Mouse (Mus musculus) kidney, embryonic 14.5 days (tissue): Measurements from ENCODE around the gene Depdc1b. TPM values are rescaled to one million over a fixed set of nuclear protein-coding genes. Genes with fewer than 3 reads are reported as not detected.

Source experiments
- ATAC-seq: fragments of 200-750 bp; cut with Nextera tagmentation; 2 replicates; pipeline ENCODE4 v1.8.0; 2017; ENCODE audit warnings: moderate number of reproducible peaks, mild to moderate bottlenecking, moderate TSS enrichment, moderate library complexity; ENCODE audit not compliant: low FRiP score, low TSS enrichment
- H3K27ac ChIP-seq: fragments of 300-500 bp; sonication (generic); 2 replicates; pipeline ENCODE4 v1.5.1; 2014; ENCODE audit warnings: low read depth, mild to moderate bottlenecking, low read length, moderate library complexity, mixed read lengths
- H3K27me3 ChIP-seq: fragments of 300-500 bp; sonication (generic); 2 replicates; pipeline ENCODE4 v1.6.1; 2014; ENCODE audit warnings: mild to moderate bottlenecking, low read length; ENCODE audit not compliant: control insufficient read depth, insufficient read depth
- H3K36me3 ChIP-seq: fragments of 300-500 bp; sonication (generic); 2 replicates; pipeline ENCODE4 v1.6.1; 2014; ENCODE audit warnings: low read length, mixed read lengths; ENCODE audit not compliant: control insufficient read depth, insufficient read depth
- H3K4me1 ChIP-seq: fragments of 300-500 bp; sonication (generic); 2 replicates; pipeline ENCODE4 v1.6.1; 2014; ENCODE audit warnings: low read length, mixed read lengths; ENCODE audit not compliant: control insufficient read depth, insufficient read depth
- H3K4me2 ChIP-seq: fragments of 300-500 bp; sonication (generic); replicated peaks from 2 replicates; pipeline ENCODE4 v1.6.1; 2014; ENCODE audit warnings: low read depth, mild to moderate bottlenecking, low read length
- H3K4me3 ChIP-seq: fragments of 300-500 bp; sonication (generic); 2 replicates; pipeline ENCODE4 v1.5.1; 2014; ENCODE audit warnings: mild to moderate bottlenecking, low read length
- H3K9ac ChIP-seq: fragments of 300-500 bp; sonication (generic); 2 replicates; pipeline ENCODE4 v1.6.1; 2014; ENCODE audit warnings: low read depth, mild to moderate bottlenecking, low read length, moderate library complexity
- H3K9me3 ChIP-seq: fragments of 300-500 bp; sonication (generic); 2 replicates; pipeline ENCODE4 v1.6.1; 2016; ENCODE audit warnings: low read length; ENCODE audit not compliant: control insufficient read depth
- WGBS: fragments of 180-500 bp; shearing (Covaris S2); extraction: QIAGEN DNeasy Blood & Tissue Kit; methylation state at CpG from one replicate; pipeline ENCODE4 v1.1.7; 2014; 5-methylcytosine and 5-hydroxymethylcytosine counted together
- polyA plus RNA-seq: library from polyadenylated mRNA; unstranded; fragments of >200 nt; fragmentation: Nextera tagmentation; extraction: Ambion mirVana; gene quantifications from 2 replicates; pipeline ENCODE4 v1.2.1, GENCODE M21; 2014

The Depdc1b gene
- polyA plus RNA-seq, 1 experiment from 2014 or later: 14.4 TPM

DNA sequence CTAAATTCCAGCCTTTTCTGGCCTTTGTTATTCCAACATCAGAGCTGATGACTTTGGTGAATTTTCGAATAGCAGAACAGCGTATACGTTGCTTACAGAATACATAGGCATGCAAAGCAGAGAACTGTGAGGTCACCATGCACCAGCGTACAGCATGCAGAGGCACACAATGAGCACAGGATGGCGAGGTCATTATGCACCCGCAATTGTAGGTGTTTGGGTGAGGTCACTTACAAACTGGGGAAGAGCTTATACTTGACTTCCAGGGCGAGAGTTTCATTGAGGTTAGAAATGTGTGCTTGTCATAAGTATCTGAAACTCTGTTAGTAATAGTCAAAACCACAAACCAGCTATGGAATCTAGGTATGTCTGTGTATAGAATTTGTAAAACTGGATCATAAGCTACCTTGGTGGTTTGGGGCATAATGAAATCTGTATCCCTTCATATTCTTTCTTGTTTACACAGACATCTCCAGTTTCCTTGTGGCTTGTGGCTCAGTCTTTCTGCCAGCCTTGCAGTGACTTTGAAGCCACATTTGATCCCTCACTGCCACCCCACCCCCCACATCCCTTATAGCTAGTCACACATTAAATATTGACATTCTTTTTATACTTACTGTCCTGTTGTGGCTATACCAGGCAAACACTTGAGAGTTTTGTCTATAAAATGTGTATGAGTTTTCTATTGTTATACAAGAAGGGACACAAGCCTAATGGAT, 13.0 kb upstream of the Depdc1b start:
- ATAC-seq: no peak
- Histone ChIP-seq H3K9ac (no peak overlapping the region), H3K9me3 (no peaks in the 10 kb centered on the region), H3K27me3 (no peaks in the 10 kb centered on the region), H3K36me3 (no peaks in the 10 kb centered on the region), H3K4me3 (no peak overlapping the region), H3K27ac (no peak overlapping the region), H3K4me1 (no peaks in the 10 kb centered on the region), H3K4me2 (no peak overlapping the region)
- 85% methylated on average over 7 of the region's 7 CpGs for WGBS

DNA sequence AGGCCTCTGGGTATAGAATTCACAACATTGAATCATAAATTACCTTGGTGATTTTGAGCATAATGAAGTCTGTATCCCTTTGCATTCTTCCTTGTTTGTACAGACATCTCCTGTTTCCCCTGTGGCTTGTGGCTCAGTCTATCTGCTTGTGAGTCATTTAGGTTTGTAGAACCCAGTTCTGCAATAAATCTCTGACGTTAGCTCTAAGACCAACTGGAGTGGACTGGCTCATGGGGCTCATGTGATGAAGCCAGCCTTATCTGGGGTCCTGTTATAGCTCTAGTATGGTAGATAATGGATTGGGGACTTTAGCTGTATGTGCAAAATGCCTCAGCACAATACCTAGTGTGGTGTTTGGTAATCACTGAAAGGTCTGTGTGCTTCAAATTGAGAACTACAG, 12.3 kb upstream of the Depdc1b start:
- Histone ChIP-seq H3K9ac (no peak overlapping the region), H3K27me3 (no peaks in the 10 kb centered on the region), H3K36me3 (no peaks in the 10 kb centered on the region), H3K4me1 (no peaks in the 10 kb centered on the region), H3K4me2 (no peak overlapping the region), H3K27ac (no peak overlapping the region), H3K9me3 (no peaks in the 10 kb centered on the region), H3K4me3 (no peak overlapping the region)
- ATAC-seq: no peak
- 41% methylated on average over 1 of the region's 1 CpGs for WGBS

DNA sequence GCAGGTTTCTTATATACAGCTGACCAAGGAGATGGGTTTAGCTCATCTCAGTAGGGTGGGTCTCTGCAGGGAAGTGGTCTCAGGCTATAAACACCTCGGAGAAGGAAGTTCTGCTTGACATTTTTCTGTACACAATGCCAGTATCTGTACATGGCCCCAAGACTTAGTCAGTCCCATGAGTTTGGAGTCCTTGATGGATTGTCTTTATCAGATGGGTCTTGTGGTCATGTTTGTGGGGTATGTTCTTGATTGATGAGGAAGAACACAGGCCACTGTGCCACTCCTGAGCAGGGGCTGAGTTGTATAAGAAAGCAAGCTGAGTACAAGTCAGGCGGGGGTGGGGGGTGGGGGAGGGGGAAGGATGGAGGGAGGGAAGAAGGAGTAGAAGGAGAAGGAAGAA, 11.5 kb upstream of the Depdc1b start:
- Histone ChIP-seq H3K9me3 (no peaks in the 10 kb centered on the region), H3K4me3 (no peak overlapping the region), H3K36me3 (no peaks in the 10 kb centered on the region), H3K27ac (no peak overlapping the region), H3K4me2 (no peak overlapping the region), H3K27me3 (no peaks in the 10 kb centered on the region), H3K9ac (no peak overlapping the region), H3K4me1 (no peaks in the 10 kb centered on the region)
- ATAC-seq: no peak
- WGBS: 53% methylated on average over 2 of the region's 2 CpGs

DNA sequence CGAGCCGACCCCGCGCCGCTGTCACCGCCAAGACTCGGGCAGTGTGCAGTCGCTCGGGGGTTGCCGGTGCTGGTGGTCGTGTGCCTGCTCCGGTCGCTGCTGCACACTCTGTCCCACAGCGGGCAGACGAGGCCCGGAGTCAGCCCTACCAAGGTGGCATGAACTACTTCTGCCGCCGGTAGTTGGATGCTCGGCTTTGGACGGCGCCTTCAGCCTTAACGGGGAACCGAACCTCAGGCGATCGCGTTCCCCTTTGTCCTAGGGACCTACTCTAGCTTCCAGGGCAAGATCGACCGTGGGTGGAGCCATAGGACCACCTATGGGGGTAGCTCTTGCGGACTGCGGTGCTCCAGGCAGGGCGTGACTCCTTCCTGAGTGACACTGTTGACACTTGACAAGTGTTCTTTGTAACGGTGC, 363 bp downstream of the Depdc1b start:
- Histone ChIP-seq H3K4me1 (peaks cover 4% of the 10 kb centered on the region; the same call in 1 of the 2 replicates), H3K27me3 (no peaks in the 10 kb centered on the region), H3K27ac (no peak overlapping the region), H3K9me3 (no peaks in the 10 kb centered on the region), H3K4me3 (peak overlapping the region; percentile 77), H3K4me2 (peak overlapping the region; percentile 93), H3K36me3 (no peaks in the 10 kb centered on the region; the same call in 1 of the 2 replicates), H3K9ac (peak overlapping the region; percentile 81)
- under 1% methylated on average over 32 of the region's 32 CpGs for WGBS
- peak; percentile 86 for ATAC-seq

DNA sequence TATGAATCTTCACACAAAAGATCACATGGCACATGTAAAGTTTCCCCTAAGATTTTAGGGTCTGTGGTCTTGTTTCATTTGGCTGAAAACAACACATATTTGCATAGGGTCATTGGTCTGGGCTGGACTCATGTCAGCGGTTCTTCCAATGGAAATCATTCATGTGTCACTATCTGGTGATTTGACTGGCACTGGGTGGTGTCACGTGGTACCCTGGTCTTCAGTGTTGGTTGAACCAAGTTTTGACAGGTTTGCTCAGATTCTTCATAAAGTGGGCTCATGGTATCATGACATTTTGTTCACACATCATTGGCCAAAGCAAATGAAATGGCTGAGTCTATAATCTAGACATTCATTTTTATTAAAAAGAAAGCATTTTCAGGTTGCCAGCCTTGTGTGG, 1.3 kb downstream of the Depdc1b start:
- peak overlapping the region; percentile 93; the same call in 1 of the 2 replicates for H3K4me2 ChIP-seq
- no peaks in the 10 kb centered on the region for H3K9me3 ChIP-seq
- H3K4me1 ChIP-seq: peaks cover 4% of the 10 kb centered on the region; the same call in 1 of the 2 replicates
- H3K36me3 ChIP-seq: no peaks in the 10 kb centered on the region; the same call in 1 of the 2 replicates
- no peak overlapping the region for H3K9ac ChIP-seq
- no peaks in the 10 kb centered on the region for H3K27me3 ChIP-seq
- H3K4me3 ChIP-seq: no peak overlapping the region; the same call in 1 of the 2 replicates
- H3K27ac ChIP-seq: no peak overlapping the region
- ATAC-seq: no peak
- WGBS: 91% methylated on average over 2 of the region's 2 CpGs

DNA sequence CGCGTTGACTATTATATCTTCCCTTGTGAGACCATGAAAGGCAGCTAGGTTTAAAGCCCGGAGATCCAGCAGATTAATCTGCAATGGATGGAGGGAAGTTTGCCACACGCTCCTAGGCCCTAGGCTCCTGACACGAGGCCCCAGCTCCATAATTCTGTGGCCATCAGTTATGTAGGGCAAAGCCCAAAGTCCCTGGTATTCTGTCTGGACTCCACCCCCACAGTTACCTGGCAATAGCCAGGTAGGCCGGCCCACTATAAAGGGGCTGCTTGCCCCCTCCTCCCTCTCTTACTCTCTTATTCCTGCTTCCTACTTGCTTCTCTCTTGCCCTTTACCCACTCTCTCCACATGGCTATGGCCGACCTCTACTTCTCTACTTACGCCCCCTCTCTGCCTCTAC, 2.9 kb downstream of the Depdc1b start:
- H3K4me1 ChIP-seq: peaks cover 4% of the 10 kb centered on the region; the same call in 1 of the 2 replicates
- H3K27ac ChIP-seq: no peak overlapping the region
- ATAC-seq: no peak
- peaks cover 2% of the 10 kb centered on the region for H3K36me3 ChIP-seq
- H3K9me3 ChIP-seq: no peaks in the 10 kb centered on the region
- no peaks in the 10 kb centered on the region for H3K27me3 ChIP-seq
- H3K4me3 ChIP-seq: no peak overlapping the region
- 97% methylated on average over 8 of the region's 8 CpGs for WGBS
- H3K4me2 ChIP-seq: no peak overlapping the region
- no peak overlapping the region for H3K9ac ChIP-seq

DNA sequence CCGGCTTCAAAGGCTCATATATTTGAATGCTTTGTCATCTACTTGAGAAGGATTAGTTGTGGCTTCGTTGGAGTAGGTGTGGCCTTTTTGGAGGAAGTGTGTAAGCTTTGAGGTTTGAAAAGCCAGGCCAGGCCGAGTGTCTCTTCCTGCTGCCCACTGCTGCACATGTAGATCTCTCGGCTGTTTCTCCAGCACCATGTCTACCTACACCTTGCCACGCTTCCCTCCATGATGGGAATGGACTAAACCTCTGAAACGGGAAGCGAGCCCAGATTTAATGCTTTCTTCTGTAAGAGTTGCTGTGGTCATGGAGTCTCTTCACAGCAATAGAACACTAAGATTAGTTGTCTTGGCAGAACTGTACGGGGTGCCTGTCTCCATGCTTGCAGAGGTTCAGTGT, 4.1 kb downstream of the Depdc1b start:
- ATAC-seq: no peak
- Histone ChIP-seq H3K9me3 (no peaks in the 10 kb centered on the region), H3K9ac (no peak overlapping the region), H3K4me3 (no peak overlapping the region), H3K4me1 (peaks cover 4% of the 10 kb centered on the region; the same call in 1 of the 2 replicates), H3K27ac (no peak overlapping the region), H3K4me2 (no peak overlapping the region), H3K36me3 (peaks cover 13% of the 10 kb centered on the region), H3K27me3 (no peaks in the 10 kb centered on the region)
- WGBS: 96% methylated on average over 8 of the region's 8 CpGs

DNA sequence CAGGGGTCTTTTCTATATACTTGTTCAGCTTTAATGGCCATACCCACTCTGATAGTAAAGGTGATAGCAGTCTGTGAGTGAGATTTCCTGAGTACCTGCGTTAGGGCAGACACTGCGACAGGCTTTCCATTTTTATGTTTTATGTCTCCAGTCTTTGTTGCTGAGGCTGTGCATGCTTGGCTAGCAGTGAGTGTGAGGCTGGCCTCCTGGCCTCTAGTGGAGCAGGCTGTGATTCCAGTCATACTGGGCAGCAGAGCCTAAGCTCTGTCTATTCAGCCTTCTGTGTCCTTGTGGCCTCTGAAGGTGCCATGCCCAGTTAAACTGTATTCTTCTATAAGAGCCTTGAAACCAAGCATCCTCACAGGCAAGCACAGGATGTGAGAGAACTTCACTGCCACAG, 6.3 kb downstream of the Depdc1b start:
- ATAC-seq: no peak
- H3K4me2 ChIP-seq: no peak overlapping the region
- no peak overlapping the region for H3K27ac ChIP-seq
- H3K4me3 ChIP-seq: no peak overlapping the region
- no peak overlapping the region for H3K9ac ChIP-seq
- H3K27me3 ChIP-seq: no peaks in the 10 kb centered on the region
- WGBS: 73% methylated on average over 2 of the region's 2 CpGs
- H3K9me3 ChIP-seq: no peaks in the 10 kb centered on the region
- no peaks in the 10 kb centered on the region for H3K4me1 ChIP-seq
- peaks cover 20% of the 10 kb centered on the region for H3K36me3 ChIP-seq

DNA sequence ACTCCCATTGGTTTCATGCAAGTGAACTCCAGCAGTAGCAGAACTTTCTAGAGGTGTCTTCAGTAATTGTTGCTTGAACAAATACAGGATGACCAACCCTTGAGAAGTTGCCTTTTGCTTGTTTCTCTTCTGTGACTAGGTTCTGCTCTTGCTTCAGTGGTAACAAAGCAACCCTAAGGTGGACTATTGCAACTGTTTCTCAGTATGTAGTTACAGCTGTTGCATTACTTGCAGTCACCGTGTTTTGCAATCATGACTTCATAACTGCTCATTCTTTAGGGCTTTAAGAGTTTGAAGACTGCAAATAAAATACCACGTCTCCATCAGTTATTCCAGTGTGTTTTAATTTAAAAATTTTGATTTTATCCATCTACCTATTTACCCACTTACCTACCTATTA, 7.2 kb downstream of the Depdc1b start:
- Histone ChIP-seq H3K36me3 (peaks cover 20% of the 10 kb centered on the region), H3K4me1 (no peaks in the 10 kb centered on the region), H3K9ac (no peak overlapping the region), H3K4me2 (no peak overlapping the region), H3K4me3 (no peak overlapping the region), H3K9me3 (no peaks in the 10 kb centered on the region), H3K27me3 (no peaks in the 10 kb centered on the region), H3K27ac (no peak overlapping the region)
- ATAC-seq: no peak
- WGBS: 90% methylated on average over 2 of the region's 2 CpGs
